Mouse (Mus musculus) testis, adult 2 months (tissue): ENCODE results near the gene Btbd17. TPM values are rescaled to one million over a fixed set of nuclear protein-coding genes. Genes with fewer than 3 reads are reported as not detected.

Experiments used
- H3K27ac ChIP-seq: fragments of 200-500 bp; 2 replicates; pipeline ENCODE4 v1.5.1; 2012; ENCODE audit warnings: low read depth, low read length; ENCODE audit not compliant: control insufficient read depth, insufficient read depth
- H3K27me3 ChIP-seq: fragments of 200-500 bp; 2 replicates; pipeline ENCODE4 v1.6.1; 2012; ENCODE audit warnings: mild to moderate bottlenecking, low read length, moderate library complexity; ENCODE audit not compliant: control insufficient read depth, insufficient read depth
- H3K36me3 ChIP-seq: fragments of 200-500 bp; 2 replicates; pipeline ENCODE4 v1.6.1; 2012; ENCODE audit warnings: mild to moderate bottlenecking, low read length; ENCODE audit not compliant: control insufficient read depth, insufficient read depth
- H3K4me1 ChIP-seq: fragments of 200-500 bp; 2 replicates; pipeline ENCODE4 v1.6.1; 2012; ENCODE audit warnings: low read length; ENCODE audit not compliant: control insufficient read depth, insufficient read depth
- H3K4me3 ChIP-seq: fragments of 200-500 bp; 2 replicates; pipeline ENCODE4 v1.5.1; 2012; ENCODE audit warnings: low read depth, mild to moderate bottlenecking, low read length, moderate library complexity, mixed read lengths; ENCODE audit not compliant: control insufficient read depth
- CTCF ChIP-seq: fragments of 200-500 bp; IDR thresholded peaks from 2 replicates; pipeline ENCODE4 v1.5.1; 2012; ENCODE audit warnings: low read depth, mild to moderate bottlenecking, inconsistent platforms, low read length, moderate library complexity; ENCODE audit not compliant: control insufficient read depth, insufficient read depth, insufficient replicate concordance
- POLR2A ChIP-seq: fragments of 200-500 bp; IDR thresholded peaks from 2 replicates; pipeline ENCODE4 v1.6.1; 2012; ENCODE audit warnings: low read depth, mild to moderate bottlenecking, inconsistent platforms, low read length, moderate library complexity; ENCODE audit not compliant: control insufficient read depth
- polyA plus RNA-seq: library from polyadenylated mRNA; depleted of rRNA; stranded (reverse); fragments of >200 nt; gene quantifications from 2 replicates; pipeline ENCODE4 v1.2.3, GENCODE M21; 2012

Gene Btbd17
- polyA plus RNA-seq, 1 experiment, result 0.42 TPM

DNA sequence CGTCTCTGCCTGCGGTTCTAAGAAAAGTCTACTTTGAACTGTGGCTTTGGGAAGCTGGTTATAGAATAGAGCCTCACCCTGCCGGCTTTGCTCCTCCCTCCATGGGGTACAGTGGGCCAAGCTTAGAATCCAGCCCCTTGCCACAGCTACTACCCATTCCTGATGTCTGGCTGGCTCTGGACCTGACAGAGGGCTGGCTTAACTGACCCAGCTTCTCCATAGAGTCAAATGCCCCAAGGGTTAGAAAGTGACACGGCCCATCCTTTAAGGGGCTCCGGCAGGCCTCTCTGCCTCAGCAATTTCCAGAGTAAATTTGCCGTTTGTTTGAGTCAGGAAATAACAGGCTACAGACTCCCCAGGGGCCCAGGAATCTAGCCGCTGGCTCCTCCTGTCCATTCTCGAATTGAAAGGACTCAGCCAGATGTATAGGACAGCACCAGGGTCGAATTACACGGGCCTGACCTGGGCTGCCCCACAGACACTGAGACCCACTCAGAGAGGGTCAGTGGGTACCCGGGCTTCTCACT lies 27.5 kb upstream of the Btbd17 start:
- Histone ChIP-seq H3K27me3 (no peaks in the 10 kb centered on the region), H3K36me3 (no peaks in the 10 kb centered on the region), H3K4me1 (no peaks in the 10 kb centered on the region), H3K27ac (no peak overlapping the region), H3K4me3 (no peak overlapping the region)
- no peak for TF ChIP-seq CTCF
- no peak for TF ChIP-seq POLR2A

DNA sequence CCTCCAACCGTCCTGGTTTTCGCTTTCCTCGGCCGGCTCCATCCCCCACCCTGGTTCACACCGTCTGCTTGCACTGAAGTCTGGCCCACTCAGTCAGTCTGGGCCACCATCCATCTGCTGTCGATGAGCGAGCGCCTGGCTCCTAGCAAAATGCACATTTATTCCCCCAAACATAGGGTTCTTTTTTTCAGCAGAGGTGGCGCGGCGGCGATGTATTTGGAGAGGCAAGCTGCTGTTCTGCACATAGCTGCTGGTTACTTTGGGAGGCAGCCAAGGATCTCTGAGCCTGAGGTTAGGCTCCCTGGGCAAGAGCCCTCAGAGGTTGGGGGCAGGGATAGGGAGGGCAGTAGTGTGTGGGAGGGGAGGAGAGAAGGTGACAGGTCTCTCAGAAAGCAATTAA lies 27.0 kb upstream of the Btbd17 start:
- TF ChIP-seq CTCF, result no peak
- TF ChIP-seq POLR2A, result no peak
- Histone ChIP-seq H3K4me3 (no peak overlapping the region), H3K36me3 (no peaks in the 10 kb centered on the region), H3K27ac (no peak overlapping the region), H3K4me1 (no peaks in the 10 kb centered on the region), H3K27me3 (no peaks in the 10 kb centered on the region)

DNA sequence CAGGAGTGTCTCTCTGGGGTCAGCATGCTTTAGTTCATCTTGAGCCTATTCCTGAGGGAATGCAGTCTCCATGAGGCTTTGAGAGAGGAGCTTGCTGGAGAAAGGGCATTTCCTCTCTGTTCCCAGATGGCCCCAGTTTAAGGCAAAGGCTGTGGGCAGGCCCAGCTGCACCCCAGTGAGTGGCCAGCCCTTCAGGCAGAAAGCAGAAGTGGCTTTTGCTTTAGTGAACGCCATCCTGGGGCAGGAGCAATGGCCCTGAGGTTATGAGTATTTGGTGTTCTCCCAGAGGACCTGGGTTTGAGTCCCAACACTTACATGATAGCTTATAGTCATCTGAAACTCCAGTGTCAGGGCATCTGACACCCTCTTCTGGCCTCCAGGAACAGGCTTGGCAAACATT lies 25.6 kb upstream of the Btbd17 start:
- H3K27ac ChIP-seq, result no peak overlapping the region
- TF ChIP-seq POLR2A (no peak), CTCF (no peak)
- H3K27me3 ChIP-seq, result no peaks in the 10 kb centered on the region
- H3K36me3 ChIP-seq, result no peaks in the 10 kb centered on the region
- H3K4me3 ChIP-seq, result no peak overlapping the region
- H3K4me1 ChIP-seq, result no peaks in the 10 kb centered on the region

- no peak overlapping the region for H3K4me3 ChIP-seq
- TF ChIP-seq POLR2A, result no peak
- TF ChIP-seq CTCF, result no peak
- no peaks in the 10 kb centered on the region for H3K4me1 ChIP-seq
- H3K36me3 ChIP-seq, result no peaks in the 10 kb centered on the region
- no peak overlapping the region for H3K27ac ChIP-seq
- H3K27me3 ChIP-seq, result no peaks in the 10 kb centered on the region
Measured at GRCm38 (mm10) chr11:114820444-114820843, 24.7 kb upstream of the Btbd17 start.

GRCm38 (mm10) chr11:114819110-114819509 lies 23.4 kb upstream of the Btbd17 start:
- no peak for TF ChIP-seq POLR2A
- TF ChIP-seq CTCF, result no peak
- Histone ChIP-seq H3K27me3 (no peaks in the 10 kb centered on the region), H3K36me3 (no peaks in the 10 kb centered on the region), H3K4me3 (no peak overlapping the region), H3K27ac (no peak overlapping the region), H3K4me1 (no peaks in the 10 kb centered on the region)

DNA sequence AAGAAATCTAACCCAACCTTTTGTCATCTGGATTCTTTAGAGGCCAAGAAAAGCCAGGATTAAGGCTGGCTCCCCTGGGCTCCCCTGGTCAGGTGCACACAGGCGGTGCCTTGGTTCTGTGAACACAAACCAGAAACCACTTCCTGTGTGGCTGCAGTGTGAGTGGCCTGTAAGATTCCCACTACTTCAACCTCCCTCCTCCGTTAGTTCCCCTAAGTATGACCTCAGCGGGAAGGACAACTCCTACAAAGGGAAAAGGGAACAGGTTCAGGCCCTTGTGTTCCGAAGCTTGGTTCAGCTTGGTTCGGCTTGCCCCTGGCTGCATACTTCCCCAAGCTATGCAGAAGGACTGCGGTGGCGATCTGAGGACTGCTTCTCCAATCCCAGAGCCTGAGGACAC lies 22.4 kb upstream of the Btbd17 start:
- no peaks in the 10 kb centered on the region for H3K36me3 ChIP-seq
- TF ChIP-seq POLR2A (no peak), CTCF (no peak)
- H3K4me1 ChIP-seq, result no peaks in the 10 kb centered on the region
- H3K4me3 ChIP-seq, result no peak overlapping the region
- H3K27me3 ChIP-seq, result no peaks in the 10 kb centered on the region
- no peak overlapping the region for H3K27ac ChIP-seq

DNA sequence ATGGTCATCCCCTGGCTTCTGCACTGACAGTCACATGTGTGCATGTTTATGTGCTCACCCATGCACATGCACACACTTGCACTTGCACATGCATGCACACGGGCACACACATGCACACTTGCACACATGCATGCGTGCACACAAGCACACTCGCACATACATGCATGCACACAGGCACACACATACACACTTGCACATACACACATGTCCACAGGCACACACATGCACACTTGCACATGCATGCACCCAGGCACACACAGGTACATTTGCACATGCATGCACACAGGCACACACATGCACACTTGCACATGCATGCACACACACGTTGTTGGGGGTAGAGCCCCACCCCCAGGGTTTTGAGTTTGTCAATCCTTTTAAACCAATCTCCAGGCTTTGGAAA lies 21.2 kb upstream of the Btbd17 start:
- TF ChIP-seq POLR2A, result no peak
- peak; percentile 10; the same call in 1 of the 2 replicates for TF ChIP-seq CTCF
- Histone ChIP-seq H3K4me1 (no peaks in the 10 kb centered on the region), H3K4me3 (no peak overlapping the region), H3K27me3 (no peaks in the 10 kb centered on the region), H3K36me3 (no peaks in the 10 kb centered on the region), H3K27ac (no peak overlapping the region)
